Mouse (Mus musculus): ENCODE measurements at regions not wholly inside any gene's neighbourhood (a gene's known extent, or its start where the extent isn't known, plus 50 kb on each side); places are given as distances from the start of the nearest gene placed in this dataset.

GRCm38 (mm10) chr1:164606141-164606754, 148.1 kb upstream of the Atp1b1 start:
- 79% methylated on average over 8 of the region's 8 CpGs for WGBS
- no peak for ATAC-seq (ENCODE audit: low FRiP score, low TSS enrichment)
- Histone ChIP-seq H3K4me1 (ENCODE audit: control insufficient read depth, insufficient read depth, low read length) (no peaks in the 10 kb centered on the region), H3K36me3 (ENCODE audit: control insufficient read depth, insufficient read depth, low read length) (no peaks in the 10 kb centered on the region), H3K27ac (ENCODE audit: low read depth, low read length) (no peak overlapping the region), H3K4me2 (replicated peaks; ENCODE audit: low read depth, low read length) (no peak overlapping the region), H3K4me3 (ENCODE audit: low read length) (no peak overlapping the region), H3K27me3 (ENCODE audit: control insufficient read depth, insufficient read depth, low read length) (no peaks in the 10 kb centered on the region), H3K9me3 (ENCODE audit: control insufficient read depth, low read length) (no peaks in the 10 kb centered on the region), H3K9ac (ENCODE audit: low read depth, low read length) (no peak overlapping the region)

- 72% methylated on average over 3 of the region's 3 CpGs for WGBS
- Histone ChIP-seq H3K9ac (ENCODE audit: low read depth, low read length) (no peak overlapping the region), H3K4me1 (ENCODE audit: control insufficient read depth, insufficient read depth, low read length) (no peaks in the 10 kb centered on the region), H3K27me3 (ENCODE audit: control insufficient read depth, insufficient read depth, low read length) (no peaks in the 10 kb centered on the region), H3K4me3 (ENCODE audit: low read length) (no peak overlapping the region), H3K9me3 (ENCODE audit: control insufficient read depth, low read length) (no peaks in the 10 kb centered on the region), H3K36me3 (ENCODE audit: control insufficient read depth, insufficient read depth, low read length) (no peaks in the 10 kb centered on the region), H3K27ac (ENCODE audit: low read depth, low read length) (no peak overlapping the region), H3K4me2 (replicated peaks; ENCODE audit: low read depth, low read length) (no peak overlapping the region)
- ATAC-seq (ENCODE audit: low FRiP score, low TSS enrichment): no peak
These were observed 145.3 kb upstream of the Atp1b1 start for GRCm38 (mm10) chr1:164603433-164603832.

GRCm38 (mm10) chr1:164602568-164602967, 144.4 kb upstream of the Atp1b1 start:
- Histone ChIP-seq H3K9ac (ENCODE audit: low read depth, low read length) (no peak overlapping the region), H3K27me3 (ENCODE audit: control insufficient read depth, insufficient read depth, low read length) (no peaks in the 10 kb centered on the region), H3K4me2 (replicated peaks; ENCODE audit: low read depth, low read length) (no peak overlapping the region), H3K4me3 (ENCODE audit: low read length) (no peak overlapping the region), H3K4me1 (ENCODE audit: control insufficient read depth, insufficient read depth, low read length) (no peaks in the 10 kb centered on the region), H3K9me3 (ENCODE audit: control insufficient read depth, low read length) (no peaks in the 10 kb centered on the region), H3K27ac (ENCODE audit: low read depth, low read length) (no peak overlapping the region), H3K36me3 (ENCODE audit: control insufficient read depth, insufficient read depth, low read length) (no peaks in the 10 kb centered on the region)
- 93% methylated on average over 5 of the region's 5 CpGs for WGBS
- no peak for ATAC-seq (ENCODE audit: low FRiP score, low TSS enrichment)

- no peak overlapping the region for H3K27ac ChIP-seq (ENCODE audit: low read depth, low read length)
- no peaks in the 10 kb centered on the region for H3K9me3 ChIP-seq (ENCODE audit: control insufficient read depth, low read length)
- H3K9ac ChIP-seq (ENCODE audit: low read depth, low read length): no peak overlapping the region
- H3K4me3 ChIP-seq (ENCODE audit: low read length): no peak overlapping the region
- H3K4me2 ChIP-seq (replicated peaks; ENCODE audit: low read depth, low read length): no peak overlapping the region
- WGBS: 89% methylated on average over 3 of the region's 3 CpGs
- H3K4me1 ChIP-seq (ENCODE audit: control insufficient read depth, insufficient read depth, low read length): no peaks in the 10 kb centered on the region
- no peaks in the 10 kb centered on the region for H3K27me3 ChIP-seq (ENCODE audit: control insufficient read depth, insufficient read depth, low read length)
- no peak for ATAC-seq (ENCODE audit: low FRiP score, low TSS enrichment)
- H3K36me3 ChIP-seq (ENCODE audit: control insufficient read depth, insufficient read depth, low read length): no peaks in the 10 kb centered on the region
These were observed 132.1 kb upstream of the Atp1b1 start for GRCm38 (mm10) chr1:164590205-164590613.

GRCm38 (mm10) chr1:164586066-164586989, 128.2 kb upstream of the Atp1b1 start:
- H3K4me3 ChIP-seq (ENCODE audit: low read length): no peak overlapping the region
- H3K9me3 ChIP-seq (ENCODE audit: control insufficient read depth, low read length): no peaks in the 10 kb centered on the region
- H3K9ac ChIP-seq (ENCODE audit: low read depth, low read length): no peak overlapping the region
- H3K27ac ChIP-seq (ENCODE audit: low read depth, low read length): no peak overlapping the region
- no peaks in the 10 kb centered on the region for H3K27me3 ChIP-seq (ENCODE audit: control insufficient read depth, insufficient read depth, low read length)
- ATAC-seq (ENCODE audit: low FRiP score, low TSS enrichment): no peak
- H3K4me1 ChIP-seq (ENCODE audit: control insufficient read depth, insufficient read depth, low read length): no peaks in the 10 kb centered on the region
- H3K36me3 ChIP-seq (ENCODE audit: control insufficient read depth, insufficient read depth, low read length): no peaks in the 10 kb centered on the region
- H3K4me2 ChIP-seq (replicated peaks; ENCODE audit: low read depth, low read length): no peak overlapping the region
- 36% methylated on average over 11 of the region's 11 CpGs for WGBS

GRCm38 (mm10) chr1:164576856-164577489, 118.8 kb upstream of the Atp1b1 start:
- 83% methylated on average over 14 of the region's 14 CpGs for WGBS
- no peak for ATAC-seq (ENCODE audit: low FRiP score, low TSS enrichment)
- no peaks in the 10 kb centered on the region for H3K9me3 ChIP-seq (ENCODE audit: control insufficient read depth, low read length)

GRCm38 (mm10) chr1:164573639-164574038, 115.5 kb upstream of the Atp1b1 start:
- Histone ChIP-seq H3K4me2 (replicated peaks; ENCODE audit: low read depth, low read length) (no peak overlapping the region), H3K27me3 (ENCODE audit: control insufficient read depth, insufficient read depth, low read length) (no peaks in the 10 kb centered on the region), H3K4me3 (ENCODE audit: low read length) (no peak overlapping the region), H3K27ac (ENCODE audit: low read depth, low read length) (no peak overlapping the region), H3K9me3 (ENCODE audit: control insufficient read depth, low read length) (no peaks in the 10 kb centered on the region), H3K36me3 (ENCODE audit: control insufficient read depth, insufficient read depth, low read length) (no peaks in the 10 kb centered on the region), H3K9ac (ENCODE audit: low read depth, low read length) (no peak overlapping the region), H3K4me1 (ENCODE audit: control insufficient read depth, insufficient read depth, low read length) (no peaks in the 10 kb centered on the region)
- WGBS: 87% methylated on average over 5 of the region's 5 CpGs
- no peak for ATAC-seq (ENCODE audit: low FRiP score, low TSS enrichment)

More at GRCm38 (mm10) chr1:164576856-164577489, 118.8 kb upstream of the Atp1b1 start:
- no peak overlapping the region for H3K9ac ChIP-seq (ENCODE audit: low read depth, low read length)
- H3K4me2 ChIP-seq (replicated peaks; ENCODE audit: low read depth, low read length): no peak overlapping the region
- no peaks in the 10 kb centered on the region for H3K27me3 ChIP-seq (ENCODE audit: control insufficient read depth, insufficient read depth, low read length)
- H3K36me3 ChIP-seq (ENCODE audit: control insufficient read depth, insufficient read depth, low read length): no peaks in the 10 kb centered on the region
- no peaks in the 10 kb centered on the region for H3K4me1 ChIP-seq (ENCODE audit: control insufficient read depth, insufficient read depth, low read length)
- H3K27ac ChIP-seq (ENCODE audit: low read depth, low read length): no peak overlapping the region
- H3K4me3 ChIP-seq (ENCODE audit: low read length): no peak overlapping the region

- Histone ChIP-seq H3K4me2 (replicated peaks; ENCODE audit: low read depth, low read length) (no peak overlapping the region), H3K4me3 (ENCODE audit: low read length) (no peak overlapping the region), H3K4me1 (ENCODE audit: control insufficient read depth, insufficient read depth, low read length) (no peaks in the 10 kb centered on the region), H3K36me3 (ENCODE audit: control insufficient read depth, insufficient read depth, low read length) (no peaks in the 10 kb centered on the region), H3K27ac (ENCODE audit: low read depth, low read length) (no peak overlapping the region), H3K9ac (ENCODE audit: low read depth, low read length) (no peak overlapping the region), H3K9me3 (ENCODE audit: control insufficient read depth, low read length) (no peaks in the 10 kb centered on the region), H3K27me3 (ENCODE audit: control insufficient read depth, insufficient read depth, low read length) (no peaks in the 10 kb centered on the region)
- WGBS: 46% methylated on average over 4 of the region's 4 CpGs
- no peak for ATAC-seq (ENCODE audit: low FRiP score, low TSS enrichment)
These were observed 114.0 kb upstream of the Atp1b1 start for GRCm38 (mm10) chr1:164572183-164572582.

All from kidney, embryonic 14.5 days (tissue).